1 mouse cellular context compared by ENCODE assay signal in the genomic region with DNA sequence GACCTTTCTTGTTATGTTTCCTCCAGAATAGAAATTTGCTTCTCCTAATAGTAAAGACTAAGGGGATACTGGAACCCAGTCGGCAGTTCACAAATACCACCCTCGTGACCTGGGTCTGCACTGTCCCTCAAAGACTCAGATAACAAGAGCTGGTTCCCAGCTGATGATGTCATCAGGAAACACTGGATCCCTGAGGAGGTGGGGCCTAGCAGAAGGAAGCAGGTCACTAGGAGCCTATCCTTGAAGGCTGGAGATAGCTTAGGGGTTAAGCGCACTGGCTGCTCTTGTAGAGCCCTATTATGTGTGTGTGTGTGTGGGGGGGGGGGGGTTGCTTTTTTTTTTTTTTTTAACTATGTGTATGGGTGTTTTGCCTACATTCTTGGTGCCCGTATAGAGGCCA.
TF ChIP-seq lines count a peak whose summit lies in the region.

No protein-coding gene starts in this region.

TF ChIP-seq in ES-E14, 5 proteins besides CTCF, POLR2A, EP300 and RAD21:
- no peak for TF ChIP-seq CHD2 (IDR thresholded peaks at IDR 0.05; ENCODE audit: low read depth, low read length)
- no peak for TF ChIP-seq ZNF384 (IDR thresholded peaks at IDR 0.05; ENCODE audit: low read depth, low read length)
- no peak for TF ChIP-seq HCFC1 (IDR thresholded peaks at IDR 0.05; ENCODE audit: borderline replicate concordance, insufficient read depth, low read length)
- no peak for TF ChIP-seq ZC3H11A (IDR thresholded peaks at IDR 0.05; ENCODE audit: borderline replicate concordance, low read depth, low read length)
- no peak for TF ChIP-seq MAFK (IDR thresholded peaks at IDR 0.05; ENCODE audit: insufficient read depth, low read depth, low read length)
TF ChIP-seq in ES-E14: peak in this region for 0.
